Mouse (Mus musculus) spleen, adult 2 months (tissue): Measurements from ENCODE around the gene Asb10.

Experiments
- CTCF ChIP-seq: fragments of 200-500 bp; IDR thresholded peaks from 2 replicates; pipeline ENCODE4 v1.5.1; 2011; ENCODE audit warnings: mild to moderate bottlenecking, inconsistent platforms; ENCODE audit not compliant: insufficient read depth, insufficient read length, insufficient replicate concordance; ENCODE audit errors: extremely low read depth
- POLR2A ChIP-seq: fragments of 200-500 bp; IDR thresholded peaks from 2 replicates; pipeline ENCODE4 v1.6.1; 2011; ENCODE audit warnings: low read depth, low read length, inconsistent platforms

- TF ChIP-seq POLR2A: no peak
- no peak for TF ChIP-seq CTCF
These were observed 13.0 kb upstream of the Asb10 start for GRCm38 (mm10) chr5:24553621-24554244.
